Mouse (Mus musculus): Measurements from ENCODE around the gene Cdrt4.
A peak's percentile ranks its signal among the peaks of the same experiment; 100 is the strongest.

Cdrt4 gene

DNA sequence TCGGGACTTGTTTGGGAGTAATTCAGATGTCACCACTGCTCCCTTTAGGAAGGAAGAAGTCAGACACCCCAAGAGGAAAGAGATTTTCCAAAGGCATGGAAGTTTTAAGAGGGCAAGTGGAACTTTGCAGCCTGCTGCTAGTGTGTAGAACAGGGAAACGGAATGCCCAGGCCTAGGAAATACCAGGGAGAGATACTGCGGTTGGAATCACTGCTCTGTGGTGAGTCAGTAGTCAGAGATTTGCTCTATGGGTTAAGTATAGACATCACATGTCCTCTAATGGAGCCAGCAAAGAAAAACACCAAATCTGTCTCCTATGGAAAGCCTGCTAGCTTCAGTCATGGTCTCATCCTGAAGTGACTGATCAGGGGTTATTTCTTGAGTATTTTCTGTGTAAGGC, 10.8 kb upstream of the Cdrt4 start:
- no peak for DNase-seq (ENCODE audit: low spot score in 2 of 2)

DNA sequence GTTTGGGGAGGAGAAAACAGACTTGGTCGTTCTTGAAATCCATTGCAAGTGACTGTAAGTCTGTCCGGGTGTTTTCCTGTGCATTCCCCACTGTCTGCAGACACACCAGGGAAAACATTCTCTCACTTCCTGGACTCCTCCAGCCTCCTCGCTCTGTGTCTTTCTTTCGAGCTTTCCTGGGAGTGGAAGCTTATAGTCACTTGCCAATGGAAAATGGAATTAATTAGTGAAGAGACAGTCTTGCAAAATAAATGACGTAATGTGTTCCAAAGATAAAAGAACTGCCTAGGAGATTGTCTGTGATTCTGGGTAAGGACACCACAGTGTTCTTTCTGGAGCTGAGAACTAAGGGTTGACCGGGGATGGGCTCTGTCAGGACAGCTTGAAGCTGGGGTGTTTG, 7.5 kb upstream of the Cdrt4 start:
- DNase-seq (ENCODE audit: low spot score in 2 of 2) = no peak

- no peak for DNase-seq (ENCODE audit: low spot score in 2 of 2)
Measured at GRCm38 (mm10) chr11:62945514-62945913, 5.5 kb upstream of the Cdrt4 start.

DNA sequence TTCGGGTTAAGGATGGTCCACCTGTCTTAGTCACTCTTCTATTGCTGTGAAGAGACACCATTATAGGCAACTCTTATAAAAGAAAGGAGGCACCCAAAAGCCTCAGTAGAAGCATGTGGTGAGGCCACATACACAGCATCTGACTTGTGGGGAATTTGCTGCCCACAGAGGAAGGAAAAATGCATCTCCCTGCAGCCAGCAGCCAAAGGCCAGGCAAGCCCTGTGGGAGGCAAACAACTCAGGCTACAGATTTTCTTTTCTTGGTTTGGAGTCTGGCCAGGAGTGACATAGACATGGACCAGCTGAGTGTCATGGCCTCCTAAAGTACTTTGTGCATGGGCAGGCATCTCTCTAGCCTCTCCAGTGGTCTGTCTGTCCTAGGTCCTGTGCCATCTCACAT, 1.4 kb upstream of the Cdrt4 start:
- no peak for DNase-seq (ENCODE audit: low spot score in 2 of 2)

DNA sequence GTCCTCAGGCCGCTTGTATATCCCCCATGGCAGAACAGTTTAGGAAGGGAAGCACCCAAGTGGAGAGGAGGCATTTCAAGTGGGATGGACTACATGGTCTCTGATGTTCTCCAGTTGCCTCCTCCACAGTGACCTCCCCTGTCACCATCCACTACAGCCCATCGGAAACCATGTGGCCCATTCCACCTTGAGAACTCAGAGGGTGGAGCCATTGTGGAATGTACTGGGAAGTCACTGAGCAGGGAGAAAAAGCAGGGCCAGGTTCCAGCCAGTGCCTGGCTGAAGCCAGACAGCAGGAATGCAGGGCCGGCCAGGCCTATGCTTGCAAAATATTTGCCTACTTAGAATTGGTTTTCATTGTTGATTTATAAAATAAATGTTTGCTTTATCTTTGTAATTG, 3.8 kb downstream of the Cdrt4 start:
- DNase-seq (ENCODE audit: low spot score in 2 of 2) = no peak

GRCm38 (mm10) chr11:62955186-62955585, 4.2 kb downstream of the Cdrt4 start:
- no peak for DNase-seq (ENCODE audit: low spot score in 2 of 2)

DNA sequence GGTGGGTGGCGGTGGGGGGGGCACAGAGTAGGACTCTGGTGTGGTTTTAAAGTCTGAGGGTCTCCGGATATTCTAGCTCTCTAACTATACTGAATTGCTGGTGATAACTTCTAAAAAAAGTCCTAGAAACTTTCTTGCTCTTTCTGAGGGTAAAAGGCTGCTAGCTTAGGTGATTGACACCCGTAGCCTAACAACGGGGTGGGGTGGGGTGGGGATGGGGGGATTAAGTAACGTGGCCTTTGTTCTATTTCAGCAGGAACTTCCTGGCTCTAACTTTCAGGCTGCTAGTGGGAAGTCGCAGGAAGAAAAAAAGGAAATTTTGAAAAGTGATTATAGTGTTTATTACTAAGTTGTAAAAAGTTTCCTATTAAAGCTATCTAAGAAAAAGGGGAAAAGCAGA, 4.8 kb downstream of the Cdrt4 start:
- no peak for DNase-seq (ENCODE audit: low spot score in 2 of 2)

DNA sequence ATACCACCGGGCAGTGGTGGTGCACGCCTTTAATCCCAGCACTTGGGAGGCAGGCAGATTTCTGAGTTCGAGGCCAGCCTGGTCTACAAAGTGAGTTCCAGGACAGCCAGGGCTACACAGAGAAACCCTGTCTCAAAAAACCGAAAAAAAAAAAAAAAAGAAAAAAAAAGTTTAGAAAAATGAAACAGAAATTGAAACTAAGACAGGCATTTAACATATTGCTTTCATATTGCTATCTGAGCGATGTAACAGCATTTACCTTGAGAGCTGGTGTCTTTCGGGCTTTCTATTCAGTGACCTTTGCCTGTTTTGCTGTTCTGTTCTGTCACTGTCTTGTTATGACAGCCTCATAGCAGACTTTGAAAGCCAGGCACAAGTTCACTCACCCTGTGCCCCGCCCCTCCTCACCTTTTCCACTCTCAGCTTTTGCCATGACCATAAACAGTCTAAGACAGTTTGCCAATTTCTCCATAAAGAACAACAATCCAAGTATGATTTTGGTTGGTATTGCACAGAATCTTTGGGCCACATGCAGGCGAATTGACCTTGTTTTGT, 6.7 kb downstream of the Cdrt4 start:
- no peak for DNase-seq (ENCODE audit: low spot score in 2 of 2)

DNA sequence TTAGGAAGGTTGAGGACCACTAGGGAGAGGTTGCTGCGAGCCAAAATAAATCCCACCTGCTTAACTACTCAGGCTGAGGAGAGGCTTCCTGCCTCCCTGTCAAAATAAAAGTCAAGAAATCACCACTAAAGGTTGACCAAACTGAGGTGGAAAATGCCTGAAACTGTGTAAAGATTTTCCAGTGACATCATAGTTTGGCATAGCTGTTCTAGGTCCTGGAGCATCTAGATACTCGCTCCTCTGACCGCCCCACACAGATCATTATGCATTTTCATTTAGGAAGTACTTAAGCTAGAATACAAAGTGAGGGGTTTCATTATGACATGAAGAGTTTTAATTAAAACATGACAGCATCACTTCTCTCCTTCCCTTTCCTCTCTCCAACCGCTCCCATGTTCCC, 12.3 kb downstream of the Cdrt4 start:
- DNase-seq (ENCODE audit: low spot score in 2 of 2) = no peak

DNA sequence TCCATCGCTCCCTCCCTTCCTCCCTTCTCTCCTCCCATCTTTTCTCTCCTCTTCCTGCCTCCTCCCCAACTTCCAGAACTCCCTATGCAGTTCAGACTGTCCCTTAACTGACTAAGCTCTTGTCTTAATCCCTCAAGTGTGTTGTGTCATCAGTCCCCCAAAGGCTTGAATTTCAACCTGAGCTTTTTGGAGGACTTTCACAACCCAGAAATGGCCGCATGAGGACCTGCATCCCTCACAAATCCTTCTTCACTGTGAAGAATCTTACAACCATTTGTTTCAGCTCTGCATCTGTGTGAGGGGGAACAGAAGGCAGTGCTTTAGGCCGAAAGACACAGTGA, 15.4 kb downstream of the Cdrt4 start:
- DNase-seq (ENCODE audit: low spot score in 2 of 2) = no peak

DNA sequence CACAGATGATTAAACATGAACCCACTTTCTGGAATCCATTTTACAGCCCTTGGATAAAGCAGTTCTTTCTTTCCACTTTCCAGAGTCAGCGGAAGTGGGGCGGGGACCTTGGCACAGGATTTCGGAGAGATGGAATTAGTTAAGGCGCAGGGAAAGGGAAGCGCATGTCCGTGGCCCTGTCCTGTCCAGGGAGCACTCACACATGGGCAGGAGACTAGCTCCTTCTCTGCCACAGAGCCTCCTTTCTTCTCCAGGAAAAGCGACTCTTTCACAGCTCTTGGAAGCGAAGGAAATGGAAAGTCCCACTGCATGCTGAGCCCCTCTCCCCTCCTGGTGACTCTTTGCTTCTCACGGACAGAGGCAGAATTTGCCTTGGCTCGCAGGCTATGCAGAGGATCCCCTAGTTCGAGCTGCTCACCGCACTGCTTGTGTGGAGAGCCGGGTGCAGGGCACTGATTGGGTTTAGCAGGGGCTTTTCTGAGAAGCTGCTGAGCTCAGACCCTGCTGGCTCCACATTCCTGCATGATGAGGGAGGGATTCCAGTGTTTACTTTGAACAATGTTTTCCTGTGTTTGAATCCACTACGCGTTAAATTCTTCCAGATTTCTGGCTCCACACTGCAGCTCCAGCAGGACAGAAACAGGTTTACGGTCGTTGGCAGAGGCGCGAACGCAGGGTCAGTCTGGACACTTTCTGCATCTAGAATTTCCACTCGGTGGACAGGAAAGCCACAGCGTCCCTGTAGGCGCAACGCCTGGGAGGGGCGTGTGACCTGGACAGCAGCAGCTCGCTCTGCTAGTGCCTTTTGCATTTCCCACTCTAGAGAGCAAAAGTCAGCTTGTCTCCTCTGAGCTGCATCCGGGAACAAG, 16.0 kb downstream of the Cdrt4 start:
- DNase-seq (ENCODE audit: low spot score in 2 of 2) = peak; percentile 15 to 17

DNA sequence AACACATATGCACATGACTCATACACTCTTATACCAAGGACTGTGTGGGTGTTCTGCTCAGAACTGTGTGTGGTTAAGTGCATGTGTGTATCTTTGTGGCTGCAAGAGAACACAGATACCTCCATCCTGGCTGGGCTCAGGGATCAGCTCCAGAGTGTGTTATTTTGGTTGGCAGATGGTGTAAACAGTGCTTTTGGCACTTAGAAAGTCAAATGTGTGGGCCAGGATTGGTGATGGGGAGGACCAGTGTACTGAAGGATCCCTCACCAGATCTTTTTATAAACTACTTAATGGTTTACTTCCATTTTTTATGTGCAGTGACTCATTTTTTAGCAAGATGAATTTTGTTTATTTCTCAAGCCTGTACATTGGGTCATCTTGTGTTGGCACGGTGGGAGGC, 26.2 kb downstream of the Cdrt4 start:
- DNase-seq (ENCODE audit: low spot score in 2 of 2) = no peak

- no peak for DNase-seq (ENCODE audit: low spot score in 2 of 2)
Measured at GRCm38 (mm10) chr11:62978886-62979285, 27.9 kb downstream of the Cdrt4 start.

GRCm38 (mm10) chr11:62981729-62982128, 30.7 kb downstream of the Cdrt4 start:
- no peak for DNase-seq (ENCODE audit: low spot score in 2 of 2)

GRCm38 (mm10) chr11:62983793-62984192, 32.8 kb downstream of the Cdrt4 start:
- DNase-seq (ENCODE audit: low spot score in 2 of 2) = no peak

- no peak for DNase-seq (ENCODE audit: low spot score in 2 of 2)
Measured at GRCm38 (mm10) chr11:62984365-62984764, 33.4 kb downstream of the Cdrt4 start.

DNA sequence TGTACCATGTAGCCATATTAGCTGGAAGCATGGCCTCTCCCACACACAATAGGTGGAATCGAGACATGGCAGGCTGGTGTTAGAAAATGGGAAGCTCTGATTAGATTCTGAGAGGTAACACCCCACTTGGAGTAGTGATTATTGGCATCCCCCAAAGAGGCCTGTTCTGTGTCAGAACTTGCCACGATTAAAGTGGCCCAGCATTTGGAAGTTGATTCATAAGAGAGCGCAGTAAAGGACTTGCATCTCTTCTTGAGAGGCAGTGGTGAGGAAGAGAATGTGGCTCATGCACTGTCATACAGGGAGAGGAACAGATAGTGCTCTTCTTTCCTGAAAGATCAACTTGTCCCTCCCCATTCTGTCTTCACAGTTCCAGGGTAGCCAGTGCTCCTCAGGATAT, 34.1 kb downstream of the Cdrt4 start:
- DNase-seq (ENCODE audit: low spot score in 2 of 2) = no peak

DNA sequence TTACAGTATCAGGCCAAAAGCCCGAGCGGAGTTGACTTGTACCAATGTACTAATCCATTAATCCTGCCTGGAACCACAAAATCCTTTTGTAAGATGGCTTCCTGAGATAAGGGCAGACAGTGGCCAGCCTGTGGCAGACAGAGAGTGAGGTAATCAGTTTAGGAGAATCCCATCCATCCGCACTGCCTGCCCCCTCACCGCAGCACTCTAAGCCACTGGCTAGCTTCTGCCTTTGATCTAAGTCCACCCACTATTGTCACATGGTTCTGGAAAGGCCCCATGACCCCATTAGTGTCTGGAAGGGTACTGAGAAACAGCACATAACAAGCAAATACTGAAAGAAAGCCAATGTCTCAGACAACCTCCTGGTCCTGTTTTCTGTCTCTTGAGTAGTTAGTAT, 35.6 kb downstream of the Cdrt4 start:
- DNase-seq (ENCODE audit: low spot score in 2 of 2) = no peak

DNA sequence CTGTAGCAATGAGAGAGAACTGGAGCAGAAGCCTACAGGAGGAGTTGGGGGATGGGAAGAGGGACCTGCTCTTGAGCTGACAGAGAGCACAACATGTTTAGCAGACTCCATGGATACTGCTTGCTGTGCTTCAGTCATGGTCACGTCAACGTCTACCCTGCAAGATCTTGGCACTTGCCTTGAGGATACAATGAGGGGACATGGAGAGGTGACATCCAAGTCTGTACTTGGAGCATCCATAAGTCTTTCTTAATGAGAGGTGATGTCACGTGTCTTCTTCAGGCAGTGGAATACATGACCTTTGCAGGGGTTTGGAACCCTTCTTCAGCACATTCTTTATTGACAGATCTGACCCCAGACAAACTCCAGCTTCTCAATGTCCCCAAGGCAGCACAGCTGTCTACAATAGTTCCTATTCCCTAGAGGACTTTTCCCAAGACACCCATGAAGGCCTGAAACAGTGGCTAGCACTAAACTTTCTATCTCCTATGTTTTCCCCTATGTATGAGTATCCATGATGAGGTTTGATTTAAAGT, 39.2 kb downstream of the Cdrt4 start:
- DNase-seq (ENCODE audit: low spot score in 2 of 2) = no peak

GRCm38 (mm10) chr11:62990811-62991210, 39.8 kb downstream of the Cdrt4 start:
- DNase-seq (ENCODE audit: low spot score in 2 of 2) = no peak

GRCm38 (mm10) chr11:62992545-62993242, 41.7 kb downstream of the Cdrt4 start:
- DNase-seq (ENCODE audit: low spot score in 2 of 2) = no peak

- DNase-seq (ENCODE audit: low spot score in 2 of 2) = no peak
Measured at GRCm38 (mm10) chr11:62995066-62995754, 44.2 kb downstream of the Cdrt4 start.

Data from frontal cortex, postnatal 25 days (tissue).